Mouse (Mus musculus) large intestine, adult 2 months (tissue): ENCODE data around the gene Arhgap28. TPM values are rescaled to one million over a fixed set of nuclear protein-coding genes. Genes with fewer than 3 reads are reported as not detected.
"Not testable (repeated sequence)": the region's sequence is repeated elsewhere in the genome, so short reads cannot be mapped to it uniquely, and the experiment has no call there.

Experiments used
- DNase-seq: peaks from one replicate; pipeline ENCODE4 v3.0.0-alpha.2; 2012; ENCODE audit warnings: low read depth, low spot score
- WGBS: fragments of 180-500 bp; shearing (Covaris S2); methylation state at CpG from one replicate; pipeline ENCODE4 v1.1.7; 2018; 5-methylcytosine and 5-hydroxymethylcytosine counted together
- polyA plus RNA-seq: library from polyadenylated mRNA; depleted of rRNA; stranded (reverse); fragments of >200 nt; gene quantifications from 2 replicates; pipeline ENCODE4 v1.2.3, GENCODE M21; 2012

The Arhgap28 gene
- polyA plus RNA-seq, 1 experiment, result 0.86 TPM

- WGBS, result 88% methylated on average over 11 of the region's 11 CpGs
- DNase-seq, result no peak
Measured at GRCm38 (mm10) chr17:67901161-67901560, 102.8 kb downstream of the Arhgap28 start.

GRCm38 (mm10) chr17:67899376-67899775, 104.5 kb downstream of the Arhgap28 start:
- DNase-seq, result no peak
- WGBS, result 94% methylated on average over 5 of the region's 5 CpGs

DNA sequence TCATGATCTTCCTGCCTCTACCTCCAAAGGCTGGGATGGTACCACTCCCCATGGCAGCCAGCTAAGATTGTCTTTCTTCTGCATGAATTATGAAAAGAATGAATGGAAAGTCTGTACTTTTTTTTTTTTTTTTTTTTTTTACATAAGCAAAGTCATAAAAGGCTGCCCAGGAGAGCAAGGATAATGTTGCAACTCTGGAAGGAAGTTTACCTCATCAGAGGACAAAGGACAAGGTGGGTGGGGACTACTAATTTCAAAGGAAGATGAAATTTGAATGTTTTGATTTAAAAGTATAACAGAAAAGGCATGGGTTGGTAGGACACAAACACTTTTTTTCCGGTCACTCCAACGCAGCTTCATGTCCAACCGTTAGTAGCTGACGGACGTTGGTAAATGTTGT, 107.5 kb downstream of the Arhgap28 start:
- no peak for DNase-seq
- 83% methylated on average over 5 of the region's 5 CpGs for WGBS

DNA sequence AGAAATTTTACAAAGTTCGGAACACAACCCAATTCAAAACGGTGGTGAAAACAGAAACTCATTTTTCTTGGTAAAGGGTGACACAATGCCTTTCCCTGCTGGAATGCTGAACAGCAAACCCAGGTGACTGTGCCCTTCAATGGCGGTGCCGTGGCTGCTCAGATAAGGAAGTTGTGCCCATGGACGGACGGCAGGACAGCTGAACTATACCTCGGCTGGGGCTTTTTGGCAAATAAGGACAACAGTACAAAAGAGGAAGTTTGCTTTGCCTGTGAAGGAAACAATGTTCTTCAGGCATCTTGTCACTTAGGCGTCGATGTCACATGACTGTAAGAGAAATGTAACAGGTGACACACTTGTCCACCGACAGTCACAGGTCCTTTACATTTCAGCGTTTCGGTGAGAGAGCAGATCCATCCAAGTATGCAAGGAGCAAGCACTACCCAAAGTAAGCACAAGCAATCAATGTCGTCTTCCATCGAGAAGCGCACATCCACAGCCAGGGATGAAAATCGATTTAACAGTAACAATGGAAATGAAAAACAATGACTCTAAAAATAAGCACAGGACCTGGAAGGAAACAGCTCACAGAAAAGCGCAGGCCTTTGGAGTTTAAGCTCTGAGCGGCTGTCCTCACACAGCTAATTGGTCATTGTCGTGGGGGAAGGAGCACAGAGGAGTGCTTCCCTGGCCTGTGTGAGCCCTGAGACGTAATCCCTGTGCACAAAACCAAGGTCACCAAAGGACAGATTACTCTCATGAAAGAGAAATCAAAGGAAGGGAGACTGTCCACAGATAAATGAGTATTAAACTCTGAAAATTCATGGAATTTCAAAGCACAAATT, 114.2 kb downstream of the Arhgap28 start:
- no peak for DNase-seq
- 68% methylated on average over 20 of the region's 20 CpGs for WGBS

DNA sequence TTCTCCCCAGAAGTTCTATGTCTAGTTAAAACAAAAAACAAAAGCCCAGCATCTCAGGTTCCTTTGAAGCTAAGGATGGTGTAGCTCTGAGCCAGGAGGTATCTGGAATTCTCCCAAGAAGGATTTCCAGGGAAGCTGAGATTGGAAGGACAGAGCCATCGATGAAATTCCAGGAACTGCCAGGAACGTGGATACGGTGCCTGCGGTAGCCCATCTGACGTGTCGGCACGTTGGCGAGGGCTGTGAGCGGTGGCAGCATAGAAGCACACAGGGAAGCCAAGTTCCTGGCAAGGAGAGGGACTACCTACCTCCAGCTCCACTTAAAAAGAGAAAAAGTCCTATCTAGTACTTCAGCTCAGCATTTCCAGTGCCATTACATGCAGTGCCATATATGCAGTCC, 115.8 kb downstream of the Arhgap28 start:
- no peak for DNase-seq
- 94% methylated on average over 9 of the region's 9 CpGs for WGBS

GRCm38 (mm10) chr17:67886326-67886725, 117.6 kb downstream of the Arhgap28 start:
- 74% methylated on average over 5 of the region's 5 CpGs for WGBS
- no peak for DNase-seq

GRCm38 (mm10) chr17:67877599-67877998, 126.3 kb downstream of the Arhgap28 start:
- WGBS, result 85% methylated on average over 12 of the region's 12 CpGs
- DNase-seq, result no peak

GRCm38 (mm10) chr17:67869731-67870601, 134.0 kb downstream of the Arhgap28 start:
- 71% methylated on average over 23 of the region's 23 CpGs for WGBS
- DNase-seq, result peak; percentile 19

- WGBS, result 82% methylated on average over 20 of the region's 20 CpGs
- no peak for DNase-seq
Measured at GRCm38 (mm10) chr17:67866541-67867241, 137.2 kb downstream of the Arhgap28 start.

DNA sequence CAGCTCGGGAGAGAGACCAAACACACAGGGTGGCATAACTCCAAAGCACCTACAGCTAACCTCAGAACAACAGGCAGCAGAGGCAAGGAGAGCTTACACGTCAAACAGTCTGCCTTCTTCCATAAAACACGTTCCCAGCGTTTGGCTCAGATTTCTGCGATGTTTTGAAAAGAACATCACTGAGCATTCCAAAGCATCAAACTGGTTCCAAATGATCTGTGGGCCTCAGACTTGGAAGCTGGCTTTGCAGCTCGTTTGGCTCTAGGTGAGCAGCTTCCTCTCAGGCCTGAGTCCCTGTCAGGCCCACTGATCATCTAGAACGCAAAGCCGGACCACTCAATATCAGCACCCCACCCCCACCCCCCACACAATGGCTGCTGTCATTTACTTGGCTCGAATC, 137.9 kb downstream of the Arhgap28 start:
- DNase-seq, result no peak
- WGBS, result 71% methylated on average over 9 of the region's 9 CpGs

GRCm38 (mm10) chr17:67864912-67865311, 139.0 kb downstream of the Arhgap28 start:
- 71% methylated on average over 3 of the region's 3 CpGs for WGBS
- no peak for DNase-seq

DNA sequence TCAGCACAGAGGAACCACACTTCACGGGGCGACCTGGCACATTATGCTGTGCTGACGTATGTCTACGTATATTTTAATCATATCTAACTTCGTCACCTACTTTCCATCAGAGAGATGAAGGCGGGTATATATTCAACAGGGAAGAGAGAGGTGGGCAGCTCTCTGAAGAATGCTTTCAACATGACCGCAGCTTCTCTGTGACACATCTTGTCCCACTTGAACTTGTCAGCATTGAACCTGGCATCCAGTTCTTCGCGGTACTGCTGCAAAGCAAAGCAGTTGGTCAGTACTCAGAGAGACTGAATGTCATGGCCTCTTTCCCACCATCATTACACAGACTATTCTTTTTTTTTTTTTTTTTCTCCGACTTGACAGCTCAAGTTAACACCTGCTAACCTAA, 139.6 kb downstream of the Arhgap28 start:
- DNase-seq, result no peak
- 89% methylated on average over 10 of the region's 10 CpGs for WGBS

- 73% methylated on average over 16 of the region's 16 CpGs for WGBS
- DNase-seq, result no peak
Measured at GRCm38 (mm10) chr17:67861744-67862535, 142.0 kb downstream of the Arhgap28 start.

DNA sequence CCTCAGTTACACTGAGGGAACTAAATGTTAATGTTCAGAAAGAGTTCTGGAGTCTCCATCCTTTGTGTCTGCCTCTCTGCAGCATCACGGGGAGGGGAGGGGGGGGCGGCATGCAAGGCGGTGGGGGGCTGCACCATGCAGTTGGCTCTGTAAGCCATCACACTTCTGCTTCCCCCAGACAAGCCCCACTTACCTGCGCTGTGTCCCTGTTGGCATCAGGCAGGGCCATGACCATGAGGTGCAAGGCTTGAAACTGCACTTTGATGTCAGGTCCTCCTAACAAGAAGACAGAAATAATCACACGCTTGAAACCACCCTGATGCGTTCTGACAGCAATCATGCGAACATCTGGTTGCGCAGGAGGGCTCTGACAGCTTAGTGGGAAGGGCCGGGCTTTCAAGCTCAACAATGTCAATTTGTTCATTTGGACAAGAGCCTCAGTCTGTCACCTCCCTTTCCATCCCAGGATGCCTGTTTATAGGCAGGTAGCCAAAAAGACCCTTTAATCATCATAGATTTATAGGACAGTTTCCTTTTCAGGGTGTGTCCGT, 142.8 kb downstream of the Arhgap28 start:
- no peak for DNase-seq
- WGBS, result 88% methylated on average over 10 of the region's 10 CpGs

GRCm38 (mm10) chr17:67841494-67841893, 162.4 kb downstream of the Arhgap28 start:
- WGBS, result 87% methylated on average over 2 of the region's 2 CpGs
- DNase-seq, result not testable (repeated sequence)

DNA sequence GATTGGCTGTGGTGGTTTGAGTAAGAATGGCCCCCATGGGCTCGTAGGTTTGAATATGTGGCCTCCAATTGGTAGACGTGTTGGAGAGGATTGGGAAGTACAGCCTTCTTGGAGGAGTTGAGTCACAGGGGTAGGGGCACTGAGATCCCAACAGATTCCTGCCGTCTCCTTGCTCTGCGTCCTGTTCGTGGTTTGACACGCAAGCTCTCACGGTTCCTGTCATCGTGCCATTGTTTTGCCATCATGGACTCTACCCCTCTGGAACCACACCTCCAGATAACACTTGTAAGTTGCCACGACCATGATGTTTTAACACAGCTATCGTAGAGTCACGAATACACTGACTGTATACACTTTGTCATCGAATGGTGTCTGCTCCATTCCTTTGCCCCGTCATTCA, 165.0 kb downstream of the Arhgap28 start:
- 78% methylated on average over 13 of the region's 13 CpGs for WGBS
- DNase-seq, result no peak

DNA sequence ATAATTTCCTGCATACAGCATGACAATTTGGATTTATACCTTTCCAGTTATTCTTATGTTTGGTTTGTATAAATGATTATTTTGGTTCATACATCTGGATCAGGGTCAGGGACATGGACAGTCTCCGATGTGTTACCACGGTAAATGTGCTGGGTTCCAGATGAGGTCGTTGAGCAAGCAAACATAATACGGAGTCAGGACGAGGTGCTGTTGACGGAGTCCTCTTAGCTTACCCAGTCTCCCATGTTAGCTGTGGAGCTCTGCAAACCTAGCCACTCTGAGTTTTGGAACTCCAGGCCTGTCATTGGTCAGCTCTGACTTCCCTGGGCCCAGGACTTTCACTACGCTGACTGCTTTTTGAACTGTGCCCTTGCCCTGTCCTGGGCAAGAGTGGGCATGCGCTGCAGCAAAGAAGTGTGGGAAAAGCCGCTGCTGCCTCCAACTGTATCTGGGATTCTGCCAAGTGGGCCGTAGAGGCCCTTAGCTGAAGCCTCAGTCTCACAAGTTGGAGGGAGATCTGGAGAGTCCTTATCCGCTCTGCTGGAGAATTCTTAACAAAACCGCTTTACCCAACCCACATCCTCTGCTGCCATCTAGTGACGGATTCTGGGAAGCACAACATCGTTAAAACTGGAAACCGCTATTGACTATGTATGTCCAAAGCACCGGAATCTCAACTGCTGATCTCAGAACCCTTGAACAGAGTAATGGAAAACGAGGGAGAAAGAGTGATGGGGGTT, 166.4 kb downstream of the Arhgap28 start:
- peak; percentile 16 for DNase-seq

DNA sequence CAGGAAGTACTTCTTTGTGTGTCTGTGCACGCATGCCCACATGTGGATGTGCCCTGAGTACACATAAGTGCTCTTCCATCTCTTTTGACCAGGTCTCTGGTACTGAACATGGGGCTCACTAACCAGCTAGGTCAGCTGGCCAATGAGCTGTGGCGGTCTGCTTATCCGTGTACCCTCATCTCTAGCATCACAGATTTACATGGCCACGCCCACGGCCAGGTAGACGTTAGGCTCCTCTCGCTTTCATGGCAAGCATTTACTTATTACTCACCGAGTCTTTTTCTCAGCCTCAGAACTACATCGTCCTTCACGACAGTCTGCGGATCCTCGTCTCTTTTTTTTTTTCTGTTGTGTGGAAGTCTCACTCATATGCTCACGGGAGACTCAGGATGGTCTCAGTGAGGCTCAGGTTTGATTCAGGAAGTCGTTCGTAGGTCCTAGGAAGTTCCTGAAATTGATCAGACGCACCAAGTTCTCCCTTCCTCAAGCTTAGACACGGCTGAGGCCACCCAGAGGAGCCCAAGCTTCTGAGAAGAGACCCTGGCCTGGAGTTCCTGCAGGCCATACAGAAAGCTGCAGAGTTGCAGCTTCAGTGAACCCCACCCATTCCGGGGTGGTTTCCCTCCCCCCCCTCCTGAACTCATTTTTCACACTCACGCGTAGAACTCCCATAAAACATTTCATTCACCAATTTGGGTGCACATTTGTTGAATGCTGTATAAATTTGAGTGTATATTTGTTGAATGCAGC, 167.6 kb downstream of the Arhgap28 start:
- DNase-seq, result no peak
- WGBS, result 93% methylated on average over 20 of the region's 20 CpGs

More for the DNA sequence above, 166.4 kb downstream of the Arhgap28 start:
- WGBS, result 53% methylated on average over 17 of the region's 17 CpGs
